Mouse (Mus musculus) G1E (cell line): ENCODE measurements around the gene Gm28043.

Experiments used
- CTCF ChIP-seq: IDR thresholded peaks from 2 replicates; pipeline ENCODE4 v1.5.1; 2012; ENCODE audit warnings: low read depth, low read length, inconsistent platforms, mixed read lengths
- GATA1 ChIP-seq: IDR thresholded peaks from 2 replicates; pipeline ENCODE4 v1.6.1; 2012; ENCODE audit warnings: borderline replicate concordance, low read length, inconsistent platforms, mixed read lengths
- POLR2AphosphoS5 ChIP-seq: IDR thresholded peaks from 2 replicates; pipeline ENCODE4 v1.6.1; 2012; ENCODE audit warnings: low read depth, low read length, inconsistent platforms; ENCODE audit not compliant: insufficient replicate concordance
- TAL1 ChIP-seq: conservative IDR thresholded peaks from 2 replicates; pipeline ENCODE4 v1.6.1; 2012; ENCODE audit warnings: low read depth, low read length, inconsistent platforms, mixed read lengths

DNA sequence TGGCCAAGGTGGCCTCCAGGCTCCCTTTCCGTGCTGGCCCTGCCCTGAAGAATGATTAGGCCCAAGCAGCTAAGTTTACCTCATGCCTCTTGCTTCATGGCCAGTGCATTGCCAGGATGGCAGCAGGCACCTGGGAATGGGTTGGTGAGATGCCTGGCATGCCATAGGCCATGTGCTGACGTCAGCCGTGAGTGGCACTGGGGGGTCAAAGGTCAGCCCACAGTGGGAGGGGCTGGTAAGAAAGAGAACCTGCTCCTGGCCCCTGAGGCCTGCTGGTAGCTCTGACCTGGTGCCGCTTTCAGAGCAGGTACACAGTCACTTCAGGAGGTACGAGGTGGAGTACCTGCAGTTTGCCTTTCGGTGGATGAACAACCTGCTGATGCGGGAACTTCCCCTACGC, 15.1 kb upstream of the Gm28043 start:
- TF ChIP-seq CTCF (no peak), GATA1 (no peak), POLR2AphosphoS5 (no peak), TAL1 (no peak)
